Mouse (Mus musculus) lung, postnatal 0 days (tissue): Measurements from ENCODE around the gene Olfr520. TPM values are rescaled to one million over a fixed set of nuclear protein-coding genes. Genes with fewer than 3 reads are reported as not detected.
"Not testable (repeated sequence)": the region's sequence is repeated elsewhere in the genome, so short reads cannot be mapped to it uniquely, and the experiment has no call there.

Source experiments
- ATAC-seq: fragments of 200-750 bp; cut with Nextera tagmentation; 2 replicates; pipeline ENCODE4 v1.8.0; 2017; ENCODE audit warnings: moderate library complexity
- DNase-seq: peaks from one replicate; pipeline ENCODE4 v3.0.0-alpha.2; 2016; ENCODE audit warnings: low spot score
- H3K27ac ChIP-seq: fragments of 300-500 bp; sonication (generic); 2 replicates; pipeline ENCODE4 v1.5.1; 2014; ENCODE audit warnings: antibody characterized with exemption, mild to moderate bottlenecking, low read length, mixed read lengths
- H3K27me3 ChIP-seq: fragments of 300-500 bp; sonication (generic); replicated peaks from 2 replicates; pipeline ENCODE4 v1.6.1; 2014; ENCODE audit warnings: low read length, mixed read lengths; ENCODE audit not compliant: insufficient read depth
- H3K36me3 ChIP-seq: fragments of 300-500 bp; sonication (generic); 2 replicates; pipeline ENCODE4 v1.6.1; 2014; ENCODE audit warnings: low read length, mixed read lengths; ENCODE audit not compliant: insufficient read depth
- H3K4me1 ChIP-seq: fragments of 300-500 bp; sonication (generic); 2 replicates; pipeline ENCODE4 v1.6.1; 2014; ENCODE audit warnings: antibody characterized with exemption, low read depth, low read length, mixed read lengths; ENCODE audit not compliant: insufficient read depth
- H3K4me2 ChIP-seq: fragments of 300-500 bp; sonication (generic); replicated peaks from 2 replicates; pipeline ENCODE4 v1.6.1; 2014; ENCODE audit warnings: low read depth, mild to moderate bottlenecking, low read length, moderate library complexity, mixed read lengths
- H3K4me3 ChIP-seq: fragments of 300-500 bp; sonication (generic); 2 replicates; pipeline ENCODE4 v1.5.1; 2014; ENCODE audit warnings: low read depth, low read length
- H3K9ac ChIP-seq: fragments of 300-500 bp; sonication (generic); replicated peaks from 2 replicates; pipeline ENCODE4 v1.6.1; 2014; ENCODE audit warnings: low read depth, mild to moderate bottlenecking
- H3K9me3 ChIP-seq: fragments of 300-500 bp; sonication (generic); 2 replicates; pipeline ENCODE4 v1.6.1; 2016; ENCODE audit warnings: low read length, mixed read lengths
- CTCF ChIP-seq: IDR thresholded peaks from 2 replicates; pipeline ENCODE4 v1.5.1; 2016; ENCODE audit warnings: antibody characterized with exemption, mild to moderate bottlenecking
- EP300 ChIP-seq: IDR thresholded peaks from 2 replicates; pipeline ENCODE4 v1.6.1; 2016; ENCODE audit warnings: antibody characterized with exemption, mild to moderate bottlenecking, control low read depth
- WGBS: fragments of 180-500 bp; shearing (Covaris S2); extraction: QIAGEN DNeasy Blood & Tissue Kit; methylation state at CpG from one replicate; pipeline ENCODE4 v1.1.7; 2014; 5-methylcytosine and 5-hydroxymethylcytosine counted together
- polyA plus RNA-seq: library from polyadenylated mRNA; unstranded; fragments of >200 nt; fragmentation: Nextera tagmentation; extraction: Ambion mirVana; gene quantifications from 2 replicates; pipeline ENCODE4 v1.2.1, GENCODE M21; 2015

Olfr520 gene
- not detected in 2 replicates for polyA plus RNA-seq

DNA sequence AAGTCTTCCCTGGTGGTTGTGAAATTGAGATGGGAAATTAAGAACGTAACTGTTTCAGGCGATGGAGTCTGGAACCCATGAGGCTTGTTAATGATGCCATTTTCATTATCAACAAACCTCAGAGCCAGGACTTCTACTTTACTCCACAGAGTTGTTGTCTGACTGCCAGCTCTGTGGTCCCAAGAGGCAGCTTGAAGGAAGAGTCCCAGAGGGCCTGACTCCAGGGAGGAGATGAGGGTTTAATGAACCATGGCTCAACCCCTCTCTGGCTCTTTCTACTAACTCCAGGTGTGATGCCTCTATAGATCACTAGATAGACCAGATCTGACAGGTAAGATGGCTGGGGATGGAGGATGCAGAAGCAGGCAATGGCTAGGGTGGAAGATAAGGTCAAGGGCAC lies at the start of gene Olfr520:
Olfr520 (plus strand) TSS at position 301 of the 400 bp plus-strand sequence.
- H3K9ac ChIP-seq, result no peak within 1 kb of the TSS

DNA sequence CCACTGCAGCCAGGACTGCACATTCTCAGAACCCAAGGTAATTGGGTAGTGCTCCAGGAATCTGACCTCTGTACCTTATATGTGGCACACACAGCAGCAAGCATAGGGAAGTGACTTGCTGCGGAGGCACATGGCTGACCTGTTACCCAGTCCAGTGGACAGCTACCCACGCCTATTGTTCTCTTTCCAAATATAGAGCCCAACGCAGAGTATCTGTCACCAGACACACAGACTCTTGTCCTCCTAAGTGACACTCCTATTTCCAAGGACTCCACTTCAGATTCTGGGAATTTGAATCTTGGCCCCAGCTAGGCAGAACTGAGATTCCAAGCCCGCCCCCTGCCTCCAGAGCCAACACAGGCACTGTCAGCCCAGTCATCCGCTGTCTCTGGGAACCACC lies 49.3 kb upstream of the Olfr520 start:
- Histone ChIP-seq H3K27me3 (no peaks in the 10 kb centered on the region), H3K36me3 (no peaks in the 10 kb centered on the region), H3K9me3 (no peaks in the 10 kb centered on the region), H3K4me3 (no peak overlapping the region), H3K27ac (no peak overlapping the region), H3K9ac (no peak overlapping the region), H3K4me1 (no peaks in the 10 kb centered on the region), H3K4me2 (no peak overlapping the region)
- ATAC-seq (peak; percentile 73), DNase-seq (peak; percentile 32)
- TF ChIP-seq CTCF (no peak), EP300 (peak; percentile 17; the same call in 1 of the 2 replicates)
- WGBS, result 56% methylated on average over 5 of the region's 5 CpGs

More for the DNA sequence above, at the start of gene Olfr520:
- Histone ChIP-seq H3K27ac (no peak within 1 kb of the TSS), H3K4me2 (no peak within 1 kb of the TSS), H3K36me3 (no peaks in the 10 kb centered on the region), H3K4me1 (no peaks in the 10 kb centered on the region), H3K4me3 (no peak within 1 kb of the TSS), H3K27me3 (no peaks in the 10 kb centered on the region), H3K9me3 (no peaks in the 10 kb centered on the region; the same call in 1 of the 2 replicates)
- no peak for DNase-seq
- no peak for ATAC-seq
- WGBS, result 87% methylated on average over 2 of the region's 2 CpGs
- TF ChIP-seq EP300, result no peak
- TF ChIP-seq CTCF, result no peak

DNA sequence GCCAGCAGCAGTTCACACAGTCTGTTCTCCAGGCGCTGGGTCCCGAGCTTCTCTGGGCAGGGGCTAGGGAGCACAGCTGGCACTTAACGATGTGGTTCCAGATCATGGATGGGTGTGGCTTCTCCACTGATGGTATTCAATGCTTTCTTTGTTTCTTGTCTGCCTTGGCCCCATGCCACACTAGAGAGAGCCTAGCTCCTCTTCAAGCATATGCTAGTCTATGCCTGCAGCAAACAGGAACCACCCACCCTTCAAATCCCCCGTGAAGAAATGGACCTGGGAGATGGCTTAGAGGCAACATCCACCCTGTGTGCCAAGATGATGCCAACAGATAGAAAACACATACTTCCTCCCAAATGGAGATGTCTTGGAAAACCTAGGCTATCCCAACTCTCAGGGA lies 46.0 kb upstream of the Olfr520 start:
- Histone ChIP-seq H3K9ac (no peak overlapping the region), H3K27ac (no peak overlapping the region), H3K4me3 (no peak overlapping the region), H3K36me3 (no peaks in the 10 kb centered on the region), H3K9me3 (no peaks in the 10 kb centered on the region), H3K4me2 (no peak overlapping the region), H3K27me3 (no peaks in the 10 kb centered on the region), H3K4me1 (no peaks in the 10 kb centered on the region)
- 42% methylated on average over 4 of the region's 4 CpGs for WGBS
- DNase-seq, result no peak
- TF ChIP-seq EP300, result no peak
- no peak for TF ChIP-seq CTCF
- ATAC-seq, result no peak

DNA sequence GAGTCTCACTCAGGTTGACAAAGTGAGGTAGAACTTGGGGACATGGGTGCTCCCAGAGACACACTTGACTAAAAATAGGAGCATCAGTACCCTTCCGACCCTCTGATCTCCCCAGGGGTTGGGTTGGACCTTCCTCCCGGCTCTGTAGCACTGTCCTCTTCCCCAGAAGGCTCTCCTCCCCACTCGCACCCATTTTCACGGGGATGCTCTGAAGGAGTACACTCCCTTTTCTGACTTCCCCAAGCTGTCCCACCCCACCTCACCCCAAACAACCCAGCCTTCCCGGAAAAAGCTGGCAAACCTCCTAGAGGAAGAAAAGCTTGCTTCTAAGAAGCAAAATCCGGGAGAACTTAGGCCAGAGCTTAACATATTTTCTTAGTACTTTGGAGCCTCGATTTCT lies 39.3 kb upstream of the Olfr520 start:
- Histone ChIP-seq H3K9ac (no peak overlapping the region), H3K4me1 (no peaks in the 10 kb centered on the region), H3K36me3 (no peaks in the 10 kb centered on the region), H3K4me3 (no peak overlapping the region), H3K27ac (no peak overlapping the region), H3K9me3 (no peaks in the 10 kb centered on the region), H3K4me2 (no peak overlapping the region), H3K27me3 (no peaks in the 10 kb centered on the region)
- no peak for TF ChIP-seq CTCF
- no peak for TF ChIP-seq EP300
- DNase-seq (no peak), ATAC-seq (no peak)
- WGBS, result 64% methylated on average over 7 of the region's 7 CpGs

- no peak for DNase-seq
- TF ChIP-seq EP300 (no peak), CTCF (no peak)
- Histone ChIP-seq H3K27me3 (no peaks in the 10 kb centered on the region), H3K9me3 (no peaks in the 10 kb centered on the region), H3K36me3 (no peaks in the 10 kb centered on the region), H3K4me2 (no peak overlapping the region), H3K9ac (no peak overlapping the region), H3K4me1 (no peaks in the 10 kb centered on the region), H3K4me3 (no peak overlapping the region), H3K27ac (no peak overlapping the region)
- ATAC-seq, result no peak; the same call in 1 of the 2 replicates
- 51% methylated on average over 3 of the region's 3 CpGs for WGBS
Measured at GRCm38 (mm10) chr7:99692396-99692795, 37.7 kb upstream of the Olfr520 start.

DNA sequence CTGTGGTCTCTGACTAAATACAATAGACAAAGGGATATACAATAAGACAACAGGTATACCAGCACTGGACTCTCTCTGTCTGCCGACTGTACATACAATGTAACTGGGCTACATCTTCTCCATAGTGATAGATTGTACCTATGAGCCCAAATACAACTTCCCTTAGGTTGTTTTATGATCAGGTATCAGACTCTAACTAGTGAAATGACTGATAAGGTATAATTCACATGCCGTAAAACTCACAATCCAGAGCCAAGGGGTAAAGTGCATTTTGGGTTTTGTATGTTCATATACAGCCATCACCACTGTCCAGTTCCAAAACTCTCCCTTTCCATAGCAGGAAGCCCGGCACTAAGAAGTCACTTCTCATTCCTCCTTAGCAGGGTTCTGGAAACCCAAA lies 36.7 kb upstream of the Olfr520 start:
- no peak overlapping the region for H3K9ac ChIP-seq
- no peaks in the 10 kb centered on the region for H3K9me3 ChIP-seq
- DNase-seq, result no peak
- no peak overlapping the region for H3K4me2 ChIP-seq
- H3K4me1 ChIP-seq, result no peaks in the 10 kb centered on the region
- no peak overlapping the region for H3K27ac ChIP-seq
- no peaks in the 10 kb centered on the region for H3K36me3 ChIP-seq
- WGBS, result 91% methylated on average over 3 of the region's 3 CpGs
- TF ChIP-seq EP300 (no peak), CTCF (no peak)
- no peak for ATAC-seq
- H3K4me3 ChIP-seq, result no peak overlapping the region
- no peaks in the 10 kb centered on the region for H3K27me3 ChIP-seq

DNA sequence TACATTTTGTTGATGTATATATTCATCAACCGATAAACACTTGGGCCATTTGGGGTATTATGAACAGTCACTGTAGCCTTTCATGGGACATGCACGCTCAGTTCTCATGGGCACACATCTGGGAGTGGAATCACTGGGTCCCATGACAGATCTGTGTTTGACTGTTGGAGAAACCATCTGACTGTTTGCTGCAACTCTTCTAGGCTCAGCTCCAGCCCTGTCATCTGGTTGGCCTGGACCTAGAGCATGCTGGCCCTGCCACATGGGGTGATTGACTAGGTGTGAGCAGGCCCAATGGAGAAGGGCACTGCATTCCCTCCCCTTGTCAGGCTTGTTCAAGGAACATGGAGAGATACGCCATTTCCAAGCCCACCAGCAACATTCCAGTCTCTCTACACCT lies 36.1 kb upstream of the Olfr520 start:
- Histone ChIP-seq H3K36me3 (no peaks in the 10 kb centered on the region), H3K27me3 (no peaks in the 10 kb centered on the region), H3K4me3 (no peak overlapping the region), H3K9ac (no peak overlapping the region), H3K9me3 (no peaks in the 10 kb centered on the region), H3K4me1 (no peaks in the 10 kb centered on the region), H3K27ac (no peak overlapping the region), H3K4me2 (no peak overlapping the region)
- DNase-seq (no peak), ATAC-seq (peak; percentile 41; the same call in 1 of the 2 replicates)
- WGBS, result 63% methylated on average over 3 of the region's 3 CpGs
- no peak for TF ChIP-seq CTCF
- TF ChIP-seq EP300, result no peak

GRCm38 (mm10) chr7:99694424-99694823 lies 35.6 kb upstream of the Olfr520 start:
- WGBS, result 50% methylated on average over 5 of the region's 5 CpGs
- not testable (repeated sequence) for H3K4me2 ChIP-seq, H3K36me3 ChIP-seq, H3K27me3 ChIP-seq, H3K9me3 ChIP-seq, DNase-seq, H3K9ac ChIP-seq, H3K4me1 ChIP-seq, H3K27ac ChIP-seq, H3K4me3 ChIP-seq
- ATAC-seq, result peak; percentile 48
